Comparison of ENCODE assay signal across 11 mouse cellular contexts in the genomic region with DNA sequence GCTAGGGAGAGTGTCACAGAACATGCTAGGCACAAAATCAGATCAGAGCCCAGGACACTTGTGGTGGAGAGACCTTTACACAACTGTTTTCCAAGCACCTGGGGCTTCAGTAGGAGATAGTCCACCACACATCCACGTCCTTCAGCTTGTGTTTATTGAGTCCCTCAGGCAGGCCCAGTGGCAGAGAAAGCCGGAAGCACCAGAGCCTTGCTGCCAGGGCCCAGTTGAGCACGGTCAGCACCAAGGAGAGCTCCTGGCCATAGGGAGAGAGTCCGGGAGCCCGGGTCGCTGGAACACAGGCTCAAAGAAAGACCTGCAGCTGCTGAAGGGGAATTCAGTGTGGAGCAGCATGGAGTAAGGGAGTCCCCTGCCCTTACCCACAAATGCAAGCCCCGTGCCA. TPM values are rescaled to one million over a fixed set of nuclear protein-coding genes. Genes with fewer than 3 reads are reported as not detected.
DNase-seq lines count a peak whose midpoint lies in the region; ATAC-seq and TF ChIP-seq lines count a peak whose summit lies in the region.
"Had no signal": no experiment of that assay in that cellular context is flagged by ENCODE, and none has a peak within 500 bp of the region (broad histone marks: within the 10 kb centered on the region; RNA-seq: fewer than 3 reads in every experiment).

No protein-coding gene starts in this region.

- 5% methylated on average over 7 of the region's 7 CpGs for WGBS in kidney, postnatal 0 days
- 3% methylated on average over 7 of the region's 7 CpGs for WGBS in kidney, embryonic 15.5 days

- ATAC-seq in kidney, postnatal 0 days (replicated peaks; ENCODE audit: low FRiP score, low read depth) = no peak
- no peak for ATAC-seq in kidney, embryonic 15.5 days (replicated peaks; ENCODE audit: low FRiP score)
- ATAC-seq: activated CD4-positive, CD25-positive, alpha-beta regulatory T cell, adult 4 months; inflammation-experienced regulatory T-cells, adult 6 months had no signal

- H3K4me3 ChIP-seq in kidney, postnatal 0 days (replicated peaks; ENCODE audit: low read depth, low read length) = no peak overlapping the region
- no peak overlapping the region for H3K4me3 ChIP-seq in kidney, embryonic 15.5 days (replicated peaks)
- H3K4me3 ChIP-seq: erythroblast, embryonic 14.5 days; midbrain, embryonic 12.5 days had no signal

- no peak overlapping the region for H3K9ac ChIP-seq in kidney, postnatal 0 days (ENCODE audit: low read depth, low read length)
- no peak overlapping the region for H3K9ac ChIP-seq in kidney, embryonic 15.5 days
- H3K9ac ChIP-seq: midbrain, embryonic 12.5 days had no signal

- no peaks in the 10 kb centered on the region for H3K27me3 ChIP-seq in kidney, postnatal 0 days (ENCODE audit: insufficient read depth, low read length)
- H3K27me3 ChIP-seq in kidney, embryonic 15.5 days = 0 out of 2 replicates have a peak, but pooled peaks cover 16% of the 10 kb centered on the region

- TF ChIP-seq CTCF in kidney, postnatal 0 days (IDR thresholded peaks at IDR 0.05; ENCODE audit: low read depth) = no peak

- no peaks in the 10 kb centered on the region for H3K36me3 ChIP-seq in kidney, postnatal 0 days (ENCODE audit: insufficient read depth, low read length)
- H3K36me3 ChIP-seq in kidney, embryonic 15.5 days = no peaks in the 10 kb centered on the region
- H3K36me3 ChIP-seq: midbrain, embryonic 12.5 days had no signal

- H3K4me2 ChIP-seq in kidney, postnatal 0 days (ENCODE audit: low read length) = no peak overlapping the region
- H3K4me2 ChIP-seq in kidney, embryonic 15.5 days = no peak overlapping the region
- H3K4me2 ChIP-seq: midbrain, embryonic 12.5 days had no signal

- DNase-seq in kidney, postnatal 0 days (ENCODE audit: low spot score) = peak; percentile 88
- DNase-seq in ZHBTc4 (ENCODE audit: low read depth, low spot score) (peak; percentile 69), MN1 (ENCODE audit: low spot score) (no peak)
- peak; percentile 62 for DNase-seq in embryo, embryonic 11.5 days (ENCODE audit: low read depth, low spot score)
- DNase-seq in lung, postnatal 4 days = peak; percentile 64 to 70
- DNase-seq in right cerebral cortex, postnatal 25 days = no peak

- H3K27ac ChIP-seq in kidney, postnatal 0 days = no peak overlapping the region
- no peak overlapping the region for H3K27ac ChIP-seq in kidney, embryonic 15.5 days
- H3K27ac ChIP-seq: midbrain, embryonic 12.5 days had no signal

- no peaks in the 10 kb centered on the region for H3K9me3 ChIP-seq in kidney, postnatal 0 days (replicated peaks; ENCODE audit: low read length)
- H3K9me3 ChIP-seq in kidney, embryonic 15.5 days (replicated peaks) = no peaks in the 10 kb centered on the region
- H3K9me3 ChIP-seq: midbrain, embryonic 12.5 days had no signal

- no peaks in the 10 kb centered on the region for H3K4me1 ChIP-seq in kidney, postnatal 0 days (replicated peaks; ENCODE audit: insufficient read depth, low read length)
- no peaks in the 10 kb centered on the region for H3K4me1 ChIP-seq in kidney, embryonic 15.5 days

RNA-seq across cellular contexts. Expression of a gene that starts 15.8 kb away (rescaled TPM):
- polyA plus RNA-seq in kidney, postnatal 0 days (2015; fragmentation: Nextera tagmentation; extraction: Ambion mirVana) = 0.12 TPM in 1 of 2 replicates, not detected in the other
- not detected in 2 replicates for polyA plus RNA-seq in kidney, embryonic 15.5 days (2015; fragmentation: Nextera tagmentation; extraction: Ambion mirVana)
- polyA plus RNA-seq: activated CD4-positive, CD25-positive, alpha-beta regulatory T cell, adult 4 months; erythroblast, embryonic 14.5 days; inflammation-experienced regulatory T-cells, adult 6 months; midbrain, embryonic 12.5 days had no signal

RNA-seq across cellular contexts. Expression of a gene that starts 33.2 kb away (rescaled TPM):
- 34.0 and 39.4 TPM in 2 replicates for polyA plus RNA-seq in kidney, postnatal 0 days (2015; fragmentation: Nextera tagmentation; extraction: Ambion mirVana)
- polyA plus RNA-seq in kidney, embryonic 15.5 days (2015; fragmentation: Nextera tagmentation; extraction: Ambion mirVana) = 28.4 and 35.7 TPM in 2 replicates

Comparison
In these comparisons a context has a peak if more than half of its experiments do, and no peak if none do; other contexts are left out.
1. DNase-seq: peak in kidney, postnatal 0 days (single experiment), ZHBTc4 (single experiment), embryo, embryonic 11.5 days (single experiment) and lung, postnatal 4 days (2 of 2); none in right cerebral cortex, postnatal 25 days (single experiment) and MN1 (single experiment).